Mouse (Mus musculus) midbrain, embryonic 11.5 days (tissue): ENCODE data around the gene Cct5. TPM values are rescaled to one million over a fixed set of nuclear protein-coding genes. Genes with fewer than 3 reads are reported as not detected.
"Not testable (repeated sequence)": the region's sequence is repeated elsewhere in the genome, so short reads cannot be mapped to it uniquely, and the experiment has no call there.

Experiments used
- ATAC-seq: fragments of 200-750 bp; cut with Nextera tagmentation; 2 replicates; pipeline ENCODE4 v1.8.0; 2017; ENCODE audit warnings: moderate TSS enrichment, moderate library complexity; ENCODE audit not compliant: low FRiP score
- DNase-seq: peaks from one replicate; pipeline ENCODE4 v3.0.0; 2015; ENCODE audit warnings: low spot score; ENCODE audit errors: missing footprints
- H3K27ac ChIP-seq: fragments of 300-500 bp; sonication (generic); 2 replicates; pipeline ENCODE4 v1.5.1; 2014; ENCODE audit warnings: low read depth, low read length
- H3K27me3 ChIP-seq: fragments of 300-500 bp; sonication (generic); 2 replicates; pipeline ENCODE4 v1.6.1; 2014; ENCODE audit warnings: mild to moderate bottlenecking, low read length, moderate library complexity, mixed read lengths; ENCODE audit not compliant: control insufficient read depth, insufficient read depth
- H3K36me3 ChIP-seq: fragments of 300-500 bp; sonication (generic); 2 replicates; pipeline ENCODE4 v1.6.1; 2014; ENCODE audit warnings: mild to moderate bottlenecking, low read length, moderate library complexity, mixed read lengths; ENCODE audit not compliant: control insufficient read depth, insufficient read depth
- H3K4me1 ChIP-seq: fragments of 300-500 bp; sonication (generic); 2 replicates; pipeline ENCODE4 v1.6.1; 2014; ENCODE audit warnings: low read length; ENCODE audit not compliant: control insufficient read depth, insufficient read depth
- H3K4me2 ChIP-seq: fragments of 300-500 bp; sonication (generic); 2 replicates; pipeline ENCODE4 v1.6.1; 2014; ENCODE audit warnings: mild to moderate bottlenecking, moderate library complexity
- H3K4me3 ChIP-seq: fragments of 300-500 bp; sonication (generic); 2 replicates; pipeline ENCODE4 v1.5.1; 2014; ENCODE audit warnings: low read depth, low read length
- H3K9ac ChIP-seq: fragments of 300-500 bp; sonication (generic); 2 replicates; pipeline ENCODE4 v1.6.1; 2014; ENCODE audit warnings: low read length
- H3K9me3 ChIP-seq: fragments of 300-500 bp; sonication (generic); 2 replicates; pipeline ENCODE4 v1.6.1; 2016; ENCODE audit warnings: low read length; ENCODE audit not compliant: control insufficient read depth
- WGBS: fragments of 180-500 bp; shearing (Covaris S2); extraction: QIAGEN DNeasy Blood & Tissue Kit; methylation state at CpG from one replicate; pipeline ENCODE4 v1.1.7; 2014; 5-methylcytosine and 5-hydroxymethylcytosine counted together
- polyA plus RNA-seq: library from polyadenylated mRNA; unstranded; fragments of >200 nt; fragmentation: Nextera tagmentation; extraction: Ambion mirVana; gene quantifications from 2 replicates; pipeline ENCODE4 v1.2.1, GENCODE M21; 2014

The Cct5 gene
- polyA plus RNA-seq, 1 experiment from 2014 or later: 728 TPM

DNA sequence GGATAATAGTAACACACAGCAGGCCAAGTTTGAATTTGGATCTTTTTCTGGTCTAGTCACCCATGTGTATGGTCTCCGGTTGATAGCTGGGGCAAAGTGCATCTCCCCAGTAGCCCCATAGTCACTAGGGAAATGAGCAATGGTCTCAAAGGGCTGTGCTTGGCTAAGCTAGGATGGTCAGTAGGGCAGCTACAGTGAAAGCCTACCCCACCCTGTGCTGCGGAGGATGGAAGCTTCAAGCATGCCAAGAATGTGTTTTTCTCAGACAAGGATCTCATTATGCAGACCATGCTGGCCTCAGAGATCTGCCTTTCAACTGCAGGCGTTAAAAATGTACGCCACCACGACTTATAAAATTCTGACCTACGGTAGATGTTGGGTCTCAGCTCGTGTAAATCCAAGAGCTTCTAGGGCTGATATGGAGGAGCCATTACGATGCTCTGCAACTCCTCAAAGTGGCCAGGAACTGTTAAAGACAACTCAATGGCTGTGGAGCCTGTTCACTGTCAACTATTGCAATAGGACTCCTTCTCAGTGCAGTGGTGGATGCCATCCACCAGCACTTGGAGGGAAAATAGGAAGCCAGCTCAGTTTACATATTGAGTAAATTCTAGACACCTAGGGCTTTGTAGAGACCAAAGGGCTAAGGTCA is 12.5 kb downstream of the Cct5 start:
- Histone ChIP-seq H3K4me2 (no peak overlapping the region), H3K27me3 (no peaks in the 10 kb centered on the region), H3K4me1 (no peaks in the 10 kb centered on the region), H3K4me3 (no peak overlapping the region), H3K36me3 (peaks cover 39% of the 10 kb centered on the region), H3K9me3 (no peaks in the 10 kb centered on the region), H3K9ac (no peak overlapping the region), H3K27ac (no peak overlapping the region)
- DNase-seq: peak; percentile 79
- 76% methylated on average over 8 of the region's 8 CpGs for WGBS
- ATAC-seq: no peak

- Histone ChIP-seq H3K27me3 (no peaks in the 10 kb centered on the region), H3K36me3 (peaks cover 26% of the 10 kb centered on the region), H3K27ac (no peak overlapping the region), H3K4me1 (no peaks in the 10 kb centered on the region), H3K9ac (no peak overlapping the region), H3K4me2 (no peak overlapping the region), H3K9me3 (no peaks in the 10 kb centered on the region), H3K4me3 (no peak overlapping the region)
- peak; percentile 84 for DNase-seq
- ATAC-seq: no peak
- 80% methylated on average over 2 of the region's 2 CpGs for WGBS
Measured at GRCm38 (mm10) chr15:31587789-31588188, 13.8 kb downstream of the Cct5 start.

DNA sequence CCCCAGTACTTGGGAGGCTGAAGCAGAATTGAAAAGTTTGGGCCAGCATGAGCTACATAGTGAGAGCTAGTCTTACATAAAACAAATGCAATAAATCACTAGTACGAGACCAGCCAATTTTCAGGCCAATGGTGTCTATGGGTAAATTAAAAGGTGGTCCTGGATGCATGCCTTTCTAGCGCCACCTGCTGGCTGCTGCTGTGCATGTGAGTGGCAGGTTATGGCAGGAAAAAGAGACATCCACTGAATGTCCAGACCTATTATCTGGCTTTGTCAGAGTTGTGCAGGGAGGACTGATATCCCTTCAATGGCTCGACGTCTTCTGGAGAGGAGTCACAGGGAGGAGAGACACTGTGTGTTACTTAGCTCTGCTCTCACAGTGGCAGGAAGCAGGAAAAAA is 15.1 kb downstream of the Cct5 start:
- ATAC-seq (peak; percentile 68), DNase-seq (peak; percentile 98)
- Histone ChIP-seq H3K4me1 (no peaks in the 10 kb centered on the region), H3K27me3 (no peaks in the 10 kb centered on the region), H3K4me2 (no peak overlapping the region), H3K36me3 (peaks cover 13% of the 10 kb centered on the region), H3K9me3 (no peaks in the 10 kb centered on the region), H3K27ac (no peak overlapping the region), H3K9ac (no peak overlapping the region), H3K4me3 (no peak overlapping the region)
- WGBS: 10% methylated on average over 4 of the region's 4 CpGs

DNA sequence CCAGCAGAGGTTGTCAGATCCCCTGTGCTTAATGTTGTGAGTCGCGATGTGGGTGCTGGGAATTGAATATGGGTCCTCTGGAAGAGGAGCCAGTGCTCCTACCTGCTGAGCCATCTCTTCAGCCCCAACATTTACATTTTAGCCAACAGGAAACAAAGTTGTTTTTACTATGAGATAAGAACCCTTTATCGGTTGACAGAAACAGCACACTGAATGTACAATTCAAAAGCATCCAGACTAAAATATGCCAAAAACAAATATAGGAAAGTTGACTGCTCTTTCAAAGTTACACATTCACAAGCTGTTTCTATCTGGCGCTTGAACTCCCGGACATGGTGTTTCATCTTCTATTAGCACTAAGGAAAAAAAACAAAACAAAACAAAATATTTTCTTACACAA is 15.5 kb downstream of the Cct5 start:
- H3K36me3 ChIP-seq: peaks cover 9% of the 10 kb centered on the region
- H3K27ac ChIP-seq: no peak overlapping the region
- H3K4me2 ChIP-seq: no peak overlapping the region
- 90% methylated on average over 5 of the region's 5 CpGs for WGBS
- no peak for DNase-seq
- no peaks in the 10 kb centered on the region for H3K4me1 ChIP-seq
- H3K27me3 ChIP-seq: no peaks in the 10 kb centered on the region
- no peak overlapping the region for H3K9ac ChIP-seq
- no peak overlapping the region for H3K4me3 ChIP-seq
- no peak for ATAC-seq
- no peaks in the 10 kb centered on the region for H3K9me3 ChIP-seq

DNA sequence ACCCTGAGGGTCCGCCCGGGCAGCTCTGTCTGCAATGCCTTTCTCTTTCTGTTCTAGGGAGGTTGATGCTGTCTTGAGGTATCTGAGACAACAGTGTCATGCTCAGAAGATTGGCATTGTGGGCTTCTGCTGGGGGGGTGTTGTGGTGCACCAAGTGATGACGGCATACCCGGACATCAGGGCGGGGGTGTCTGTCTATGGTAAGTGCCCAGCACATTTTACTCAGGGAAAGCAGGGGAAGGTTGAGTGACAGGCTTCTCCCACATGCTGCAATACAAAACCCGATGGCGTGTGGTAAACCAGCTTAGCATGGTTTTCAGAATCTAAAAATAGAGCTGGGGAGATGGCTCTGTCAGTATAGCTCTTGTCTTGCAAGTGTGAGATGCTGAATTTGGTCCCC is 16.4 kb downstream of the Cct5 start:
- H3K27ac ChIP-seq: no peak overlapping the region
- H3K4me2 ChIP-seq: no peak overlapping the region
- no peak overlapping the region for H3K4me3 ChIP-seq
- DNase-seq (peak; percentile 41), ATAC-seq (no peak)
- H3K36me3 ChIP-seq: peaks cover 4% of the 10 kb centered on the region; the same call in 1 of the 2 replicates
- no peaks in the 10 kb centered on the region for H3K27me3 ChIP-seq
- H3K4me1 ChIP-seq: no peaks in the 10 kb centered on the region
- H3K9me3 ChIP-seq: no peaks in the 10 kb centered on the region
- WGBS: 80% methylated on average over 7 of the region's 7 CpGs
- no peak overlapping the region for H3K9ac ChIP-seq

- H3K27ac ChIP-seq: no peak overlapping the region
- H3K4me2 ChIP-seq: no peak overlapping the region
- no peak for ATAC-seq
- no peak overlapping the region for H3K9ac ChIP-seq
- peak; percentile 31 for DNase-seq
- no peaks in the 10 kb centered on the region for H3K27me3 ChIP-seq
- H3K9me3 ChIP-seq: no peaks in the 10 kb centered on the region
- no peaks in the 10 kb centered on the region for H3K4me1 ChIP-seq
- no peak overlapping the region for H3K4me3 ChIP-seq
- no peaks in the 10 kb centered on the region for H3K36me3 ChIP-seq
- 88% methylated on average over 13 of the region's 13 CpGs for WGBS
Measured at GRCm38 (mm10) chr15:31583304-31584085, 18.1 kb downstream of the Cct5 start.

GRCm38 (mm10) chr15:31581086-31581485 is 20.5 kb downstream of the Cct5 start:
- H3K4me1 ChIP-seq, DNase-seq, H3K36me3 ChIP-seq, H3K4me3 ChIP-seq, H3K27ac ChIP-seq, H3K9me3 ChIP-seq, H3K9ac ChIP-seq, ATAC-seq, H3K4me2 ChIP-seq, H3K27me3 ChIP-seq: not testable (repeated sequence)
- 93% methylated on average over 2 of the region's 2 CpGs for WGBS

- H3K4me2 ChIP-seq: no peak overlapping the region
- no peak overlapping the region for H3K4me3 ChIP-seq
- no peaks in the 10 kb centered on the region for H3K9me3 ChIP-seq
- no peaks in the 10 kb centered on the region for H3K4me1 ChIP-seq
- ATAC-seq: no peak
- 72% methylated on average over 5 of the region's 5 CpGs for WGBS
- no peaks in the 10 kb centered on the region for H3K36me3 ChIP-seq
- peak; percentile 49 for DNase-seq
- H3K9ac ChIP-seq: no peak overlapping the region
- H3K27ac ChIP-seq: no peak overlapping the region
- H3K27me3 ChIP-seq: no peaks in the 10 kb centered on the region
Measured at GRCm38 (mm10) chr15:31576076-31576475, 25.5 kb downstream of the Cct5 start.

- Histone ChIP-seq H3K4me3 (no peak overlapping the region), H3K27me3 (no peaks in the 10 kb centered on the region), H3K4me1 (no peaks in the 10 kb centered on the region), H3K9ac (no peak overlapping the region), H3K36me3 (no peaks in the 10 kb centered on the region), H3K27ac (no peak overlapping the region), H3K4me2 (no peak overlapping the region), H3K9me3 (no peaks in the 10 kb centered on the region)
- no peak for ATAC-seq
- no peak for DNase-seq
Measured at GRCm38 (mm10) chr15:31573692-31574091, 27.9 kb downstream of the Cct5 start.
